Mouse (Mus musculus): ENCODE results near the gene Itfg2. TPM values are rescaled to one million over a fixed set of nuclear protein-coding genes. Genes with fewer than 3 reads are reported as not detected.

The Itfg2 gene
- polyA plus RNA-seq (2014; fragmentation: Nextera tagmentation; extraction: Ambion mirVana): 26.3 and 27.2 TPM in 2 replicates

- peak; percentile 95 for ATAC-seq (ENCODE audit: low FRiP score)
- peak within 1 kb of the TSS; percentile 60 for H3K4me2 ChIP-seq
- H3K4me1 ChIP-seq (ENCODE audit: control insufficient read depth, insufficient read depth, low read length): peaks cover 5% of the 10 kb centered on the region; the same call in 1 of the 2 replicates
- H3K4me3 ChIP-seq (ENCODE audit: low read depth, low read length): peak within 1 kb of the TSS; percentile 63
- H3K27me3 ChIP-seq (ENCODE audit: control insufficient read depth, insufficient read depth, low read length): no peaks in the 10 kb centered on the region
- peak within 1 kb of the TSS; percentile 82 for H3K9ac ChIP-seq (ENCODE audit: low read length)
- peaks cover 9% of the 10 kb centered on the region; the same call in 1 of the 2 replicates for H3K36me3 ChIP-seq (ENCODE audit: control insufficient read depth, insufficient read depth, low read length)
- under 1% methylated on average over 42 of the region's 42 CpGs for WGBS
- H3K9me3 ChIP-seq (ENCODE audit: control insufficient read depth, low read length): no peaks in the 10 kb centered on the region
- H3K27ac ChIP-seq (ENCODE audit: low read depth, low read length): peak within 1 kb of the TSS; percentile 94
- peak; percentile 99 for DNase-seq (ENCODE audit: low spot score, missing footprints)
These were observed at the start of gene Itfg2 for GRCm38 (mm10) chr6:128424269-128425019. Itfg2 (minus strand) TSS chr6:128424931.

- Histone ChIP-seq H3K4me2 (no peak overlapping the region), H3K9me3 (ENCODE audit: control insufficient read depth, low read length) (no peaks in the 10 kb centered on the region), H3K4me1 (ENCODE audit: control insufficient read depth, insufficient read depth, low read length) (no peaks in the 10 kb centered on the region), H3K27ac (ENCODE audit: low read depth, low read length) (no peak overlapping the region), H3K36me3 (ENCODE audit: control insufficient read depth, insufficient read depth, low read length) (no peaks in the 10 kb centered on the region), H3K9ac (ENCODE audit: low read length) (no peak overlapping the region), H3K27me3 (ENCODE audit: control insufficient read depth, insufficient read depth, low read length) (no peaks in the 10 kb centered on the region), H3K4me3 (ENCODE audit: low read depth, low read length) (no peak overlapping the region)
- no peak for ATAC-seq (ENCODE audit: low FRiP score)
- DNase-seq (ENCODE audit: low spot score, missing footprints): no peak
- 92% methylated on average over 6 of the region's 6 CpGs for WGBS
These were observed 49.4 kb upstream of the Itfg2 start for GRCm38 (mm10) chr6:128474112-128474511.

- DNase-seq (ENCODE audit: low spot score, missing footprints) (no peak), ATAC-seq (ENCODE audit: low FRiP score) (peak; percentile 44; the same call in 1 of the 2 replicates)
- Histone ChIP-seq H3K36me3 (ENCODE audit: control insufficient read depth, insufficient read depth, low read length) (no peaks in the 10 kb centered on the region), H3K27ac (ENCODE audit: low read depth, low read length) (no peak overlapping the region), H3K27me3 (ENCODE audit: control insufficient read depth, insufficient read depth, low read length) (no peaks in the 10 kb centered on the region), H3K4me2 (no peak overlapping the region), H3K9ac (ENCODE audit: low read length) (no peak overlapping the region), H3K4me3 (ENCODE audit: low read depth, low read length) (no peak overlapping the region), H3K4me1 (ENCODE audit: control insufficient read depth, insufficient read depth, low read length) (no peaks in the 10 kb centered on the region), H3K9me3 (ENCODE audit: control insufficient read depth, low read length) (no peaks in the 10 kb centered on the region)
- WGBS: 12% methylated on average over 12 of the region's 12 CpGs
These were observed 44.7 kb upstream of the Itfg2 start for GRCm38 (mm10) chr6:128469451-128469850.

GRCm38 (mm10) chr6:128467298-128467697 is 42.6 kb upstream of the Itfg2 start:
- Histone ChIP-seq H3K4me3 (ENCODE audit: low read depth, low read length) (no peak overlapping the region), H3K36me3 (ENCODE audit: control insufficient read depth, insufficient read depth, low read length) (no peaks in the 10 kb centered on the region), H3K27ac (ENCODE audit: low read depth, low read length) (no peak overlapping the region), H3K9me3 (ENCODE audit: control insufficient read depth, low read length) (no peaks in the 10 kb centered on the region), H3K9ac (ENCODE audit: low read length) (no peak overlapping the region), H3K27me3 (ENCODE audit: control insufficient read depth, insufficient read depth, low read length) (no peaks in the 10 kb centered on the region), H3K4me1 (ENCODE audit: control insufficient read depth, insufficient read depth, low read length) (no peaks in the 10 kb centered on the region), H3K4me2 (no peak overlapping the region)
- 45% methylated on average over 2 of the region's 2 CpGs for whole genome bisulfite sequencing
- no peak for ATAC-seq (ENCODE audit: low FRiP score)
- DNase-seq (ENCODE audit: low spot score, missing footprints): no peak

GRCm38 (mm10) chr6:128466563-128466962 is 41.8 kb upstream of the Itfg2 start:
- H3K4me1 ChIP-seq (ENCODE audit: control insufficient read depth, insufficient read depth, low read length): no peaks in the 10 kb centered on the region
- no peak overlapping the region for H3K4me2 ChIP-seq
- 78% methylated on average over 3 of the region's 3 CpGs for WGBS
- H3K27ac ChIP-seq (ENCODE audit: low read depth, low read length): no peak overlapping the region
- DNase-seq (ENCODE audit: low spot score, missing footprints): no peak
- H3K9ac ChIP-seq (ENCODE audit: low read length): no peak overlapping the region
- H3K9me3 ChIP-seq (ENCODE audit: control insufficient read depth, low read length): no peaks in the 10 kb centered on the region
- ATAC-seq (ENCODE audit: low FRiP score): no peak
- no peak overlapping the region for H3K4me3 ChIP-seq (ENCODE audit: low read depth, low read length)
- no peaks in the 10 kb centered on the region for H3K36me3 ChIP-seq (ENCODE audit: control insufficient read depth, insufficient read depth, low read length)
- H3K27me3 ChIP-seq (ENCODE audit: control insufficient read depth, insufficient read depth, low read length): no peaks in the 10 kb centered on the region

GRCm38 (mm10) chr6:128466043-128466442 is 41.3 kb upstream of the Itfg2 start:
- Histone ChIP-seq H3K4me3 (ENCODE audit: low read depth, low read length) (no peak overlapping the region), H3K36me3 (ENCODE audit: control insufficient read depth, insufficient read depth, low read length) (no peaks in the 10 kb centered on the region), H3K27ac (ENCODE audit: low read depth, low read length) (no peak overlapping the region), H3K9ac (ENCODE audit: low read length) (no peak overlapping the region), H3K9me3 (ENCODE audit: control insufficient read depth, low read length) (no peaks in the 10 kb centered on the region), H3K4me1 (ENCODE audit: control insufficient read depth, insufficient read depth, low read length) (no peaks in the 10 kb centered on the region), H3K27me3 (ENCODE audit: control insufficient read depth, insufficient read depth, low read length) (no peaks in the 10 kb centered on the region), H3K4me2 (no peak overlapping the region)
- WGBS: 62% methylated on average over 6 of the region's 7 CpGs
- ATAC-seq (ENCODE audit: low FRiP score) (no peak), DNase-seq (ENCODE audit: low spot score, missing footprints) (no peak)

- Histone ChIP-seq H3K27ac (ENCODE audit: low read depth, low read length) (no peak overlapping the region), H3K4me3 (ENCODE audit: low read depth, low read length) (no peak overlapping the region), H3K4me2 (no peak overlapping the region), H3K36me3 (ENCODE audit: control insufficient read depth, insufficient read depth, low read length) (no peaks in the 10 kb centered on the region), H3K9ac (ENCODE audit: low read length) (no peak overlapping the region), H3K4me1 (ENCODE audit: control insufficient read depth, insufficient read depth, low read length) (no peaks in the 10 kb centered on the region), H3K27me3 (ENCODE audit: control insufficient read depth, insufficient read depth, low read length) (no peaks in the 10 kb centered on the region), H3K9me3 (ENCODE audit: control insufficient read depth, low read length) (no peaks in the 10 kb centered on the region)
- 91% methylated on average over 4 of the region's 4 CpGs for WGBS
- ATAC-seq (ENCODE audit: low FRiP score): no peak
- no peak for DNase-seq (ENCODE audit: low spot score, missing footprints)
These were observed 40.3 kb upstream of the Itfg2 start for GRCm38 (mm10) chr6:128464996-128465395.

- Histone ChIP-seq H3K4me3 (ENCODE audit: low read depth, low read length) (no peak overlapping the region), H3K27ac (ENCODE audit: low read depth, low read length) (no peak overlapping the region), H3K4me1 (ENCODE audit: control insufficient read depth, insufficient read depth, low read length) (no peaks in the 10 kb centered on the region), H3K4me2 (no peak overlapping the region), H3K36me3 (ENCODE audit: control insufficient read depth, insufficient read depth, low read length) (no peaks in the 10 kb centered on the region), H3K9ac (ENCODE audit: low read length) (no peak overlapping the region), H3K27me3 (ENCODE audit: control insufficient read depth, insufficient read depth, low read length) (no peaks in the 10 kb centered on the region), H3K9me3 (ENCODE audit: control insufficient read depth, low read length) (no peaks in the 10 kb centered on the region)
- ATAC-seq (ENCODE audit: low FRiP score): no peak
- DNase-seq (ENCODE audit: low spot score, missing footprints): no peak
These were observed 36.9 kb upstream of the Itfg2 start for GRCm38 (mm10) chr6:128461606-128462005.

GRCm38 (mm10) chr6:128460729-128461503 is 36.2 kb upstream of the Itfg2 start:
- no peaks in the 10 kb centered on the region for H3K4me1 ChIP-seq (ENCODE audit: control insufficient read depth, insufficient read depth, low read length)
- no peak overlapping the region for H3K4me2 ChIP-seq
- no peaks in the 10 kb centered on the region for H3K36me3 ChIP-seq (ENCODE audit: control insufficient read depth, insufficient read depth, low read length)
- no peak for ATAC-seq (ENCODE audit: low FRiP score)
- DNase-seq (ENCODE audit: low spot score, missing footprints): peak; percentile 54
- no peak overlapping the region for H3K27ac ChIP-seq (ENCODE audit: low read depth, low read length)
- 85% methylated on average over 14 of the region's 14 CpGs for WGBS
- H3K4me3 ChIP-seq (ENCODE audit: low read depth, low read length): no peak overlapping the region
- no peaks in the 10 kb centered on the region for H3K27me3 ChIP-seq (ENCODE audit: control insufficient read depth, insufficient read depth, low read length)
- H3K9ac ChIP-seq (ENCODE audit: low read length): no peak overlapping the region
- no peaks in the 10 kb centered on the region for H3K9me3 ChIP-seq (ENCODE audit: control insufficient read depth, low read length)
